Mouse (Mus musculus) midbrain, embryonic 11.5 days (tissue): ENCODE measurements around the gene Nme1. TPM values are rescaled to one million over a fixed set of nuclear protein-coding genes. Genes with fewer than 3 reads are reported as not detected.
A peak's percentile ranks its signal among the peaks of the same experiment; 100 is the strongest.

ENCODE experiments used
- ATAC-seq: fragments of 200-750 bp; cut with Nextera tagmentation; 2 replicates; pipeline ENCODE4 v1.8.0; 2017; ENCODE audit warnings: moderate TSS enrichment, moderate library complexity; ENCODE audit not compliant: low FRiP score
- DNase-seq: peaks from one replicate; pipeline ENCODE4 v3.0.0; 2015; ENCODE audit warnings: low spot score; ENCODE audit errors: missing footprints
- H3K27ac ChIP-seq: fragments of 300-500 bp; sonication (generic); 2 replicates; pipeline ENCODE4 v1.5.1; 2014; ENCODE audit warnings: low read depth, low read length
- H3K27me3 ChIP-seq: fragments of 300-500 bp; sonication (generic); 2 replicates; pipeline ENCODE4 v1.6.1; 2014; ENCODE audit warnings: mild to moderate bottlenecking, low read length, moderate library complexity, mixed read lengths; ENCODE audit not compliant: control insufficient read depth, insufficient read depth
- H3K36me3 ChIP-seq: fragments of 300-500 bp; sonication (generic); 2 replicates; pipeline ENCODE4 v1.6.1; 2014; ENCODE audit warnings: mild to moderate bottlenecking, low read length, moderate library complexity, mixed read lengths; ENCODE audit not compliant: control insufficient read depth, insufficient read depth
- H3K4me1 ChIP-seq: fragments of 300-500 bp; sonication (generic); 2 replicates; pipeline ENCODE4 v1.6.1; 2014; ENCODE audit warnings: low read length; ENCODE audit not compliant: control insufficient read depth, insufficient read depth
- H3K4me2 ChIP-seq: fragments of 300-500 bp; sonication (generic); 2 replicates; pipeline ENCODE4 v1.6.1; 2014; ENCODE audit warnings: mild to moderate bottlenecking, moderate library complexity
- H3K4me3 ChIP-seq: fragments of 300-500 bp; sonication (generic); 2 replicates; pipeline ENCODE4 v1.5.1; 2014; ENCODE audit warnings: low read depth, low read length
- H3K9ac ChIP-seq: fragments of 300-500 bp; sonication (generic); 2 replicates; pipeline ENCODE4 v1.6.1; 2014; ENCODE audit warnings: low read length
- H3K9me3 ChIP-seq: fragments of 300-500 bp; sonication (generic); 2 replicates; pipeline ENCODE4 v1.6.1; 2016; ENCODE audit warnings: low read length; ENCODE audit not compliant: control insufficient read depth
- WGBS: fragments of 180-500 bp; shearing (Covaris S2); extraction: QIAGEN DNeasy Blood & Tissue Kit; methylation state at CpG from one replicate; pipeline ENCODE4 v1.1.7; 2014; 5-methylcytosine and 5-hydroxymethylcytosine counted together
- polyA plus RNA-seq: library from polyadenylated mRNA; unstranded; fragments of >200 nt; fragmentation: Nextera tagmentation; extraction: Ambion mirVana; gene quantifications from 2 replicates; pipeline ENCODE4 v1.2.1, GENCODE M21; 2014

Nme1 gene
- polyA plus RNA-seq, 1 experiment from 2014 or later, result 215 TPM

DNA sequence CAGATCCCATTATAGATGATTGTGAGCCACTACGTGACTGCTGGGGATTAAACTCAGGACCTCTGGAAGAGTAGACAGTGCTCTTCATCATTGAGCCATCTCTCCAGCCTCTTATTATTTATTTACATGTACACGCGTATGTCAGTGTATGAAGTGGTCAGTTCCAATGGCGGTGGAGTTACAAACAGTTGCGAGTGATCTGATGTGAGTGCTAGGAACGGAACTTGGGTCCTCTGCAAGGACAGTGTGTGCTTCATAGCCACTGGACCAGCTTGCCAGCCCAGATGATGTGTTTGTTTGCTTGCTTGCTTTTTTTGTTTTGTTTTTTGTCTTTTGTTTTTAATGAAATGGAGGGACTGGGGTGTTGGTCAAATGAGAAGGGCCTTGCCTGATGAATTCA, 850 bp upstream of the Nme1 start:
- Histone ChIP-seq H3K9ac (no peak overlapping the region), H3K9me3 (no peaks in the 10 kb centered on the region), H3K27ac (no peak overlapping the region), H3K27me3 (no peaks in the 10 kb centered on the region), H3K4me1 (peaks cover 8% of the 10 kb centered on the region), H3K4me2 (no peak overlapping the region), H3K4me3 (no peak overlapping the region), H3K36me3 (peaks cover 10% of the 10 kb centered on the region)
- no peak for ATAC-seq
- DNase-seq, result peak; percentile 68
- WGBS, result 92% methylated on average over 6 of the region's 6 CpGs

DNA sequence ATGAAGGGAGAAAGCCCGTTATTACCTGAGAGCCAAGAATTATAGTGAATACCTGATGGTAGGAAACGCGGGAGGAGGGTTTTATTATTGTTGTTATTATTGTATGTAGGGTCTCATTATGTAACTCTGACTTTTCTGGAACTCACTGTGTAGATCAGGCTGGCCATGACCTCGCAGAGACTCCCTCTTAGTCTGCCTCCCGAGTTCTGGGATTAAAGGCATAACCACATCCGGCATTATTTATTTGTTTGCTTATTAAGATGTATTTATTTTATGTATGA, 467 bp upstream of the Nme1 start:
- no peaks in the 10 kb centered on the region for H3K9me3 ChIP-seq
- peak overlapping the region; percentile 27; the same call in 1 of the 2 replicates for H3K27ac ChIP-seq
- DNase-seq (no peak), ATAC-seq (no peak)
- H3K4me2 ChIP-seq, result peak overlapping the region; percentile 38
- no peaks in the 10 kb centered on the region for H3K27me3 ChIP-seq
- WGBS, result 52% methylated on average over 6 of the region's 6 CpGs
- H3K36me3 ChIP-seq, result peaks cover 13% of the 10 kb centered on the region
- H3K9ac ChIP-seq, result peak overlapping the region; percentile 50; the same call in 1 of the 2 replicates
- peak overlapping the region; percentile 69; the same call in 1 of the 2 replicates for H3K4me3 ChIP-seq
- H3K4me1 ChIP-seq, result peaks cover 8% of the 10 kb centered on the region

DNA sequence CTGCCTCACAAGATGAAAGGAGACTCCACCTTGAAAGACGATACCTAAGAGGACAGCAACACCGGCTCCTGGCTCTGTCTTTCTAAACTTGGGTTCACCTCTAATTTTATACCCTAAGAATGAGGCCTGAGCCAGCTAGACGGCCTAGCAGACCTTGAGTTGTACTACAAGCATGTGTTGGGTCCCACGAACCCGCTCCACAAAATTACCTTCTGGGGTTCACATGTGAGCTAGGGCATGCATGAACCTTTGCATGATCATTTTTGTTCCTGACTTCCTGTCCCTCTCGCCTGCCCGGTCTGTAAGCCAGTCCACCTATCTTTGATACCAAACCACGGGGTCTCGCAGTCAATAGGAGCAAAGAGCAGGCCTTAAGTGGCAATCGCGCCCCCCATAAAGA, 940 bp downstream of the Nme1 start:
- WGBS, result 7% methylated on average over 11 of the region's 11 CpGs
- no peaks in the 10 kb centered on the region for H3K27me3 ChIP-seq
- H3K27ac ChIP-seq, result no peak overlapping the region
- H3K9ac ChIP-seq, result peak overlapping the region; percentile 83
- no peak for ATAC-seq
- peak overlapping the region; percentile 65 for H3K4me2 ChIP-seq
- peaks cover 8% of the 10 kb centered on the region for H3K4me1 ChIP-seq
- H3K36me3 ChIP-seq, result peaks cover 26% of the 10 kb centered on the region
- DNase-seq, result peak; percentile 85
- H3K4me3 ChIP-seq, result peak overlapping the region; percentile 69
- no peaks in the 10 kb centered on the region for H3K9me3 ChIP-seq

DNA sequence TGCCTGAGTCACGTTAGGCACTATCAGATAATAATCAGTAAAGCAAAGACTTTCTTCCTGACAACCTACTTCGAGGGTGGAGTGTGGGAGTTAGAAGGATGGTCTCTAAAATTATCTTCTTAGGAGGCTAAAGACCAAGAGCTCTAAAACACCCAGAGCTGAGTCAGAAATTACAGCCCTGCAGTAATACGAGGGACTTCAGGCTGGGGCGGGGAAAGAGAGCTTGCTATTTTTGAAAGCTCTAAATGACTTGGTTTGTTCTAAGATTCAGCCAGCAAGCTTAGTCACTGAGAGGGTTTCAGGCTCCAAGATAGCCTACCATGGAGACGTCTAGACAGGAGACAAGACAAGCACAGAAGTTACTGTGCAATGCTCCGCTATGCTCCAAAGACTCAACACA, 2.9 kb downstream of the Nme1 start:
- ATAC-seq (no peak), DNase-seq (no peak)
- Histone ChIP-seq H3K4me1 (peaks cover 8% of the 10 kb centered on the region), H3K9me3 (no peaks in the 10 kb centered on the region), H3K4me2 (no peak overlapping the region), H3K36me3 (peaks cover 37% of the 10 kb centered on the region), H3K27me3 (no peaks in the 10 kb centered on the region), H3K27ac (no peak overlapping the region), H3K9ac (no peak overlapping the region), H3K4me3 (no peak overlapping the region)
- WGBS, result 91% methylated on average over 6 of the region's 6 CpGs

DNA sequence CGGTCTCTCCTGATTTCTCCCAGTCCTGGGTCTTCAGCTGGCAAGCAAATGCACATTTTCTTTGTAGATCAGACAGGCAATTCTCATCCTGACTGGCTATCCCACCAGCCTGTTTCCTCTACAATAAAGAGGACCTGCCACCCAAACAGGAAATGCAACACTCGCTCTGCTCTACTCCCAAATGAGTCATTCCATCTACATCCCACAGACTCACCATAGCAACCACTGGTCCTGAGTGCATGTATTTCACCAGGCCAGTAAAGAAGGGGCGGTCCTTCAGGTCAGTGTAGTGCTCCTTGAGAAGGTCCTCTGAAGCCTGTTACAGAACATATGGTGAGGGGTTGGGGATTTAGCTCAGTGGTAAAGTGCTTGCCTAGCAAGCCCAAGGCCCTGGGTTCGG, 5.3 kb downstream of the Nme1 start:
- DNase-seq, result no peak
- Histone ChIP-seq H3K4me2 (no peak overlapping the region), H3K9ac (no peak overlapping the region), H3K4me3 (no peak overlapping the region), H3K27me3 (no peaks in the 10 kb centered on the region), H3K4me1 (peaks cover 8% of the 10 kb centered on the region), H3K36me3 (peaks cover 45% of the 10 kb centered on the region), H3K27ac (no peak overlapping the region), H3K9me3 (no peaks in the 10 kb centered on the region)
- 82% methylated on average over 4 of the region's 4 CpGs for WGBS
- ATAC-seq, result no peak

DNA sequence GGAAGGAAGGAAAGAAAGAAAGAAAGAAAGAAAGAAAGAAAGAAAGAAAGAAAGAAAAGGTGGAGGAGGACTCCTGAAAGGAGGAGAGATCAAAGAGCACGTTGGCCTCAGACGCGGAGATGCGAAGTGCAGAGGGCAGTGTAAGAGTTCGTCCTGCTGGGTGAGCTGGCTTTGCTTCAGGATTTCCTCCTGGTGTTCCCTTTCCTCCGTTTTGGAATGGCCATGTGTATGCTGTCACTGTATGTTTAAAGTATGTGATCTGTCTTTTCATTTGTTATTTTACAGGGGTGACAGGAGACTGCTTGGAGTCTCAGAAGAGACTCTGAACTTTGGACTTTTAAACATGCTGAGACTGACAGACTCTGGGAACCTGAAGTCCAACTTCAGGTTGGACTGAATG, 6.8 kb downstream of the Nme1 start:
- no peak overlapping the region for H3K27ac ChIP-seq
- H3K9ac ChIP-seq, result no peak overlapping the region
- H3K4me1 ChIP-seq, result peaks cover under 1% of the 10 kb centered on the region; the same call in 1 of the 2 replicates
- no peaks in the 10 kb centered on the region for H3K9me3 ChIP-seq
- no peaks in the 10 kb centered on the region for H3K27me3 ChIP-seq
- H3K4me3 ChIP-seq, result no peak overlapping the region
- ATAC-seq (no peak), DNase-seq (no peak)
- H3K4me2 ChIP-seq, result no peak overlapping the region
- peaks cover 49% of the 10 kb centered on the region for H3K36me3 ChIP-seq
- WGBS, result 93% methylated on average over 6 of the region's 6 CpGs

DNA sequence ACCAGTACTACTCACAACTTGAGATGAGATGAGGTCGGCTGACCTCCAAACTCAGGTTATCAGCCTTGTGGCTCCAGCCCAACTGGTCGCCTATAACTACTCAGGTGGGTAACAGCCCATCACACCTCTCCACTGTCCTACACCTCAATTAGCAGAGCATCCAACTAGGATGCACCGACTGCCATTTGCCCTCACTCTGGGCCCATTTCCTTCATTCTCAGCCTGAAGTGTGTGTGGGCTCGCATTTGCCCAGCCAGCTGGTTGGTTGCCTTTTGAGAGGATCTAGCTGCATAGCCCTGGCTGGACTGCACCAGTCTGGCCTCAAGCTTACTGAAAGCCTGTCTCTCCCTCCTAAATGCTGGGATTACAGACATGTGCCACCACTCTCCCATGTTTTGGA, 10.6 kb downstream of the Nme1 start:
- no peak overlapping the region for H3K9ac ChIP-seq
- peaks cover 13% of the 10 kb centered on the region for H3K4me1 ChIP-seq
- WGBS, result 80% methylated on average over 4 of the region's 4 CpGs
- ATAC-seq, result no peak
- no peak overlapping the region for H3K27ac ChIP-seq
- DNase-seq, result peak; percentile 76
- no peak overlapping the region for H3K4me3 ChIP-seq
- no peak overlapping the region for H3K4me2 ChIP-seq
- no peaks in the 10 kb centered on the region for H3K27me3 ChIP-seq
- H3K9me3 ChIP-seq, result no peaks in the 10 kb centered on the region
- peaks cover 26% of the 10 kb centered on the region; the same call in 1 of the 2 replicates for H3K36me3 ChIP-seq

DNA sequence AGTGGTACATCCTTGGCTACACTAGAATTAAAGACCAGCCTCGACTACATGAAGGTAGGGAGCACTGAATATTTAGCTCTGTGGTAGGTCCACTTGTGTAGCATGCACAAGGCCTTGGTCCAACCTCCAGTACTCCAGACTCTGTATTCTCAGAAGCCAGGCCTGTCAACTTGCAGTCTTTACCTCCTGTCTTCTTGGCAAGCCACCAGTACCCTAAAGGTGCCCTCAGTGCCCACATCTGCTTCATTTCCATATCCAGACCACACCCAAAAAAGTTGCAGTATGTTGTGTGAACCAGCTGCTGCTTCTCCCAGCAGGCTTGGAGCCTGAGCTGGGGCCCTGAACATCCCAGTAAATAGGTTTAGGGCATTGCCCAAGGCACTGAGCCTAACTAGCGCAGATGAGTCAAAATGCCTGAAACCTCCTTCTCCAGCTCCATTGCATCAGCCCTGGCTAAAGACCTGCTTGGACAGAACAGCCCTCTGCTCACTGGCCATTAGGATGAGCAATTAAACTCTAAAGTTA, 11.2 kb downstream of the Nme1 start:
- peak; percentile 76 for DNase-seq
- Histone ChIP-seq H3K9ac (no peak overlapping the region), H3K27ac (no peak overlapping the region), H3K27me3 (no peaks in the 10 kb centered on the region), H3K4me3 (no peak overlapping the region), H3K4me2 (no peak overlapping the region), H3K36me3 (peaks cover 21% of the 10 kb centered on the region; the same call in 1 of the 2 replicates), H3K9me3 (no peaks in the 10 kb centered on the region), H3K4me1 (peaks cover 13% of the 10 kb centered on the region)
- 83% methylated on average over 2 of the region's 2 CpGs for WGBS
- ATAC-seq, result no peak

DNA sequence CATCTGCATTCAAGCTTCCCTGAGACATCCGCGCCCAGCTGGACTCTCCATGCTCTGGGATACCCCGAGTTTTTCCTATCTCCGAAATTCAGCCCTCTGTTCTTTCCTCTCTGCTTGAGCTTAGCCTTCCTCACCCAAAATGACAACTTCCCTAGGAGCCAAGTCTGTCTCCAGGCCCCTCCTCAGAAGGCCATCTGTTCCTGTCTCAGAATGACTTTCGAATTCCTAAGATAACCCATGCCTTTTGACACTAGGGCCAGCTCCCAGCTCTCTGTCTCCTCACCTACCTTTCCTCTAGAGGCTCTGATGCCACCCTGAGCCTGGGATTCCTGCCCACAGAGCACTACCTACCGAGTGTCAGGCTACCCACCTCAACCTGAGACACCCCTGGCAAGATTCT, 12.2 kb downstream of the Nme1 start, which contains the start of gene Nme2:
Gene Nme2, minus strand, starts transcription at position 101 of the 400 bp plus-strand sequence.
- peak within 1 kb of the TSS; percentile 64 for H3K4me3 ChIP-seq
- no peaks in the 10 kb centered on the region for H3K9me3 ChIP-seq
- 5% methylated on average over 6 of the region's 6 CpGs for WGBS
- H3K27ac ChIP-seq, result peak within 1 kb of the TSS; percentile 87
- peaks cover 13% of the 10 kb centered on the region for H3K4me1 ChIP-seq
- peaks cover 14% of the 10 kb centered on the region; the same call in 1 of the 2 replicates for H3K36me3 ChIP-seq
- ATAC-seq (peak; percentile 12; the same call in 1 of the 2 replicates), DNase-seq (no peak)
- no peaks in the 10 kb centered on the region for H3K27me3 ChIP-seq
- peak within 1 kb of the TSS; percentile 78 for H3K9ac ChIP-seq
- H3K4me2 ChIP-seq, result peak within 1 kb of the TSS; percentile 91
